Mouse (Mus musculus) neural tube, embryonic 11.5 days (tissue): ENCODE data around the gene Mgat4e. TPM values are rescaled to one million over a fixed set of nuclear protein-coding genes. Genes with fewer than 3 reads are reported as not detected.
A peak's percentile ranks its signal among the peaks of the same experiment; 100 is the strongest.

Experiments
- ATAC-seq: fragments of 200-750 bp; cut with Nextera tagmentation; 2 replicates; pipeline ENCODE4 v1.8.0; 2017; ENCODE audit warnings: moderate number of reproducible peaks, mild to moderate bottlenecking, moderate TSS enrichment, moderate library complexity; ENCODE audit not compliant: insufficient read depth, low FRiP score, low TSS enrichment
- DNase-seq: peaks from one replicate; pipeline ENCODE4 v3.0.0-alpha.2; 2015; ENCODE audit warnings: low spot score
- H3K27ac ChIP-seq: fragments of 300-500 bp; sonication (generic); 2 replicates; pipeline ENCODE4 v1.5.1; 2014; ENCODE audit warnings: low read depth, mild to moderate bottlenecking, low read length
- H3K27me3 ChIP-seq: fragments of 300-500 bp; sonication (generic); 2 replicates; pipeline ENCODE4 v1.6.1; 2014; ENCODE audit warnings: mild to moderate bottlenecking, low read length, mixed read lengths; ENCODE audit not compliant: control insufficient read depth, insufficient read depth
- H3K36me3 ChIP-seq: fragments of 300-500 bp; sonication (generic); 2 replicates; pipeline ENCODE4 v1.6.1; 2014; ENCODE audit warnings: mild to moderate bottlenecking, low read length, moderate library complexity, mixed read lengths; ENCODE audit not compliant: control insufficient read depth, insufficient read depth
- H3K4me1 ChIP-seq: fragments of 300-500 bp; sonication (generic); 2 replicates; pipeline ENCODE4 v1.6.1; 2014; ENCODE audit warnings: low read length, mixed read lengths; ENCODE audit not compliant: control insufficient read depth, insufficient read depth
- H3K4me2 ChIP-seq: fragments of 300-500 bp; sonication (generic); 2 replicates; pipeline ENCODE4 v1.6.1; 2014; ENCODE audit warnings: low read depth, mild to moderate bottlenecking, moderate library complexity
- H3K4me3 ChIP-seq: fragments of 300-500 bp; sonication (generic); 2 replicates; pipeline ENCODE4 v1.5.1; 2014; ENCODE audit warnings: low read depth, low read length
- H3K9ac ChIP-seq: fragments of 300-500 bp; sonication (generic); 2 replicates; pipeline ENCODE4 v1.6.1; 2014; ENCODE audit warnings: mild to moderate bottlenecking, low read length
- H3K9me3 ChIP-seq: fragments of 300-500 bp; sonication (generic); 2 replicates; pipeline ENCODE4 v1.6.1; 2016; ENCODE audit warnings: low read length; ENCODE audit not compliant: control insufficient read depth
- WGBS: fragments of 180-500 bp; shearing (Covaris S2); extraction: QIAGEN DNeasy Blood & Tissue Kit; methylation state at CpG from one replicate; pipeline ENCODE4 v1.1.7; 2014; 5-methylcytosine and 5-hydroxymethylcytosine counted together
- polyA plus RNA-seq: library from polyadenylated mRNA; unstranded; fragments of >200 nt; fragmentation: Nextera tagmentation; extraction: Ambion mirVana; gene quantifications from 2 replicates; pipeline ENCODE4 v1.2.1, GENCODE M21; 2014

Mgat4e gene
- polyA plus RNA-seq, 1 experiment from 2014 or later = not detected

GRCm38 (mm10) chr1:134494428-134495215, 54.9 kb downstream of the Mgat4e start, which contains the start of gene Rabif:
Gene Rabif (plus strand): TSS chr1:134494648.
- H3K9me3 ChIP-seq = no peaks in the 10 kb centered on the region
- DNase-seq (peak; percentile 99), ATAC-seq (peak; percentile 98)
- H3K9ac ChIP-seq = peak within 1 kb of the TSS; percentile 50
- peak within 1 kb of the TSS; percentile 68; the same call in 1 of the 2 replicates for H3K27ac ChIP-seq
- H3K4me2 ChIP-seq = peak within 1 kb of the TSS; percentile 70
- H3K27me3 ChIP-seq = no peaks in the 10 kb centered on the region
- H3K36me3 ChIP-seq = no peaks in the 10 kb centered on the region
- peak within 1 kb of the TSS; percentile 52 for H3K4me3 ChIP-seq
- WGBS = 0% methylated on average over 58 of the region's 58 CpGs
- H3K4me1 ChIP-seq = peaks cover 6% of the 10 kb centered on the region; the same call in 1 of the 2 replicates

- peak overlapping the region; percentile 68; the same call in 1 of the 2 replicates for H3K27ac ChIP-seq
- no peaks in the 10 kb centered on the region for H3K27me3 ChIP-seq
- H3K4me1 ChIP-seq = peaks cover 6% of the 10 kb centered on the region; the same call in 1 of the 2 replicates
- ATAC-seq (no peak), DNase-seq (no peak)
- H3K9me3 ChIP-seq = no peaks in the 10 kb centered on the region
- 26% methylated on average over 5 of the region's 5 CpGs for WGBS
- no peaks in the 10 kb centered on the region for H3K36me3 ChIP-seq
- peak overlapping the region; percentile 50 for H3K9ac ChIP-seq
- peak overlapping the region; percentile 70 for H3K4me2 ChIP-seq
- H3K4me3 ChIP-seq = peak overlapping the region; percentile 52
These were observed 55.5 kb downstream of the Mgat4e start for GRCm38 (mm10) chr1:134493956-134494355.

- Histone ChIP-seq H3K9ac (peak overlapping the region; percentile 50; the same call in 1 of the 2 replicates), H3K27me3 (no peaks in the 10 kb centered on the region), H3K9me3 (no peaks in the 10 kb centered on the region), H3K4me2 (no peak overlapping the region), H3K4me3 (0 out of 2 replicates have a peak overlapping the region, but pooled peaks have one; percentile 52), H3K36me3 (no peaks in the 10 kb centered on the region), H3K27ac (no peak overlapping the region), H3K4me1 (peaks cover 6% of the 10 kb centered on the region; the same call in 1 of the 2 replicates)
- ATAC-seq (no peak), DNase-seq (no peak)
- 90% methylated on average over 2 of the region's 2 CpGs for WGBS
These were observed 56.0 kb downstream of the Mgat4e start for GRCm38 (mm10) chr1:134493496-134493895.

GRCm38 (mm10) chr1:134492276-134492675, 57.2 kb downstream of the Mgat4e start:
- Histone ChIP-seq H3K9ac (no peak overlapping the region), H3K4me2 (no peak overlapping the region), H3K36me3 (peaks cover 2% of the 10 kb centered on the region; the same call in 1 of the 2 replicates), H3K4me1 (peaks cover 6% of the 10 kb centered on the region; the same call in 1 of the 2 replicates), H3K4me3 (no peak overlapping the region), H3K27me3 (no peaks in the 10 kb centered on the region), H3K27ac (no peak overlapping the region), H3K9me3 (no peaks in the 10 kb centered on the region)
- 81% methylated on average over 7 of the region's 7 CpGs for WGBS
- ATAC-seq (no peak), DNase-seq (no peak)

Other genes with a start within 250 kb of the Mgat4e start
- 3.9 and 4.6 TPM in 2 replicates for gene Ppfia4, start 216.8 kb downstream of the Mgat4e start, polyA plus RNA-seq
- gene Tmem183a, start 187.7 kb downstream of the Mgat4e start, polyA plus RNA-seq = 117 and 120 TPM in 2 replicates
- not detected in 2 replicates for gene 4933406M09Rik, start 163.7 kb downstream of the Mgat4e start, polyA plus RNA-seq
- 22.9 and 28.8 TPM in 2 replicates for gene Cyb5r1, start 144.1 kb downstream of the Mgat4e start, polyA plus RNA-seq
- gene Adipor1, start 134.3 kb downstream of the Mgat4e start, polyA plus RNA-seq = 81.2 and 83.8 TPM in 2 replicates
- 33.7 and 38.2 TPM in 2 replicates for gene Klhl12, start 94.2 kb downstream of the Mgat4e start, polyA plus RNA-seq
- gene Rabif, start 55.0 kb downstream of the Mgat4e start, polyA plus RNA-seq = 52.0 TPM in 2 replicates
- gene Kdm5b, start 10.5 kb upstream of the Mgat4e start, polyA plus RNA-seq = 98.7 and 99.6 TPM in 2 replicates
- gene Syt2, start 97.0 kb upstream of the Mgat4e start, polyA plus RNA-seq = 2.9 and 3.1 TPM in 2 replicates